Mouse (Mus musculus) A20 (cell line): ENCODE data around the gene Hax1.

Source experiments
- DNase-seq: peaks from one replicate; pipeline ENCODE4 v3.0.0-alpha.2; 2011; ENCODE audit warnings: low read depth, low spot score

Gene Hax1

GRCm38 (mm10) chr3:89998612-89999054 lies at the start of gene Hax1:
Gene Hax1, minus strand, starts transcription at chr3:89998780.
- DNase-seq, result peak; percentile 97

- no peak for DNase-seq
Observed at GRCm38 (mm10) chr3:90036263-90036662, 37.7 kb upstream of the Hax1 start.

- DNase-seq, result no peak
Observed at GRCm38 (mm10) chr3:90034653-90035052, 36.1 kb upstream of the Hax1 start.

GRCm38 (mm10) chr3:90016626-90017025 lies 18.0 kb upstream of the Hax1 start:
- no peak for DNase-seq

GRCm38 (mm10) chr3:90010291-90010690 lies 11.7 kb upstream of the Hax1 start:
- DNase-seq, result no peak

GRCm38 (mm10) chr3:90004091-90004796 lies 5.7 kb upstream of the Hax1 start:
- DNase-seq, result no peak

GRCm38 (mm10) chr3:89999830-90000229 lies 1.2 kb upstream of the Hax1 start:
- peak; percentile 77 for DNase-seq

- no peak for DNase-seq
Observed at GRCm38 (mm10) chr3:89999090-89999489, 510 bp upstream of the Hax1 start.

GRCm38 (mm10) chr3:89997791-89998495 lies 637 bp downstream of the Hax1 start:
- DNase-seq, result no peak

GRCm38 (mm10) chr3:89994807-89995515 lies 3.6 kb downstream of the Hax1 start:
- peak; percentile 50 for DNase-seq

GRCm38 (mm10) chr3:89987822-89988221 lies 10.8 kb downstream of the Hax1 start:
- no peak for DNase-seq

- no peak for DNase-seq
Observed at GRCm38 (mm10) chr3:89987211-89987610, 11.4 kb downstream of the Hax1 start.

- no peak for DNase-seq
Observed at GRCm38 (mm10) chr3:89982426-89982825, 16.2 kb downstream of the Hax1 start.

GRCm38 (mm10) chr3:89976859-89977258 lies 21.7 kb downstream of the Hax1 start:
- no peak for DNase-seq

GRCm38 (mm10) chr3:89968509-89968908 lies 30.1 kb downstream of the Hax1 start:
- DNase-seq, result no peak

GRCm38 (mm10) chr3:89966946-89967345 lies 31.6 kb downstream of the Hax1 start:
- peak; percentile 80 for DNase-seq

- no peak for DNase-seq
Observed at GRCm38 (mm10) chr3:89965972-89966371, 32.6 kb downstream of the Hax1 start.

GRCm38 (mm10) chr3:89965557-89965956 lies 33.0 kb downstream of the Hax1 start:
- DNase-seq, result no peak

GRCm38 (mm10) chr3:89963926-89964739 lies 34.4 kb downstream of the Hax1 start:
- DNase-seq, result peak; percentile 74

GRCm38 (mm10) chr3:89963221-89963763 lies 35.3 kb downstream of the Hax1 start, which contains the start of gene Atp8b2:
Gene Atp8b2, minus strand, starts transcription at chr3:89963508.
- DNase-seq, result peak; percentile 88

- peak; percentile 57 for DNase-seq
Observed at GRCm38 (mm10) chr3:89962751-89963220, 35.8 kb downstream of the Hax1 start.
